Mouse (Mus musculus) CD4-positive, CD25-positive, alpha-beta regulatory T cell, adult 4 months (primary cell): ENCODE measurements around the gene Bcl2l10. TPM values are rescaled to one million over a fixed set of nuclear protein-coding genes. Genes with fewer than 3 reads are reported as not detected.
"Not testable (repeated sequence)": the region's sequence is repeated elsewhere in the genome, so short reads cannot be mapped to it uniquely, and the experiment has no call there.

Source experiments
- ATAC-seq: one replicate; pipeline ENCODE4 v1.8.0; 2017
- polyA plus RNA-seq, 2 experiments: library from polyadenylated mRNA; unstranded; fragments of 100-300 nt; shearing (Covaris generic); gene quantifications; one replicate each; pipeline ENCODE4 v1.2.1; 2017

Gene Bcl2l10
- polyA plus RNA-seq, 2 experiments from 2014 or later: 0.27 TPM; not detected in 1

- no peak for ATAC-seq
Observed at GRCm38 (mm10) chr9:75348066-75348465, 508 bp downstream of the Bcl2l10 start.

DNA sequence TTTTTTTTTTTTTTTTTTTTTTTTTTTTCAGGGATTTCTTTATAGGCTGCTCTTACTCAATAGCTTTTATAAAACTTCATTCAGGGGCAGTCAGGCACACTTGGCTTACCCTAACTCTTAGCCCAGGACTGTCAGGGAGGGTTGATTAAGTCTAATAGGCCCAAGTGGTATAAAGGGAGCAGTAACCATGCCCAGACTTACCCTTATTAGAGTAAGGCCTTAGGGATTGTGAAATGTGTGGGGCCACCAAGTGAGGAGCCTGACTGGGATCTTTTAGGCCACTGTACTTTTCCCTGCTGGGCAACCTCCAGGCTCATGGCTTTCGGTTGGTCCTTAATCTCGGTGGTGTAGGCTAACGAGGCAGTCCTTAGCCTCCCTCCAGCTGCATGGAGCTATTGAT is 1.1 kb downstream of the Bcl2l10 start:
- ATAC-seq: no peak

- no peak for ATAC-seq
Observed at GRCm38 (mm10) chr9:75353094-75353493, 5.5 kb downstream of the Bcl2l10 start.

- ATAC-seq: no peak
Observed at GRCm38 (mm10) chr9:75355783-75356182, 8.2 kb downstream of the Bcl2l10 start.

- ATAC-seq: no peak
Observed at GRCm38 (mm10) chr9:75357087-75357654, 9.6 kb downstream of the Bcl2l10 start.

- ATAC-seq: peak; percentile 90
Observed at GRCm38 (mm10) chr9:75361699-75362098, 14.1 kb downstream of the Bcl2l10 start.

- ATAC-seq: no peak
Observed at GRCm38 (mm10) chr9:75362201-75362600, 14.6 kb downstream of the Bcl2l10 start.

DNA sequence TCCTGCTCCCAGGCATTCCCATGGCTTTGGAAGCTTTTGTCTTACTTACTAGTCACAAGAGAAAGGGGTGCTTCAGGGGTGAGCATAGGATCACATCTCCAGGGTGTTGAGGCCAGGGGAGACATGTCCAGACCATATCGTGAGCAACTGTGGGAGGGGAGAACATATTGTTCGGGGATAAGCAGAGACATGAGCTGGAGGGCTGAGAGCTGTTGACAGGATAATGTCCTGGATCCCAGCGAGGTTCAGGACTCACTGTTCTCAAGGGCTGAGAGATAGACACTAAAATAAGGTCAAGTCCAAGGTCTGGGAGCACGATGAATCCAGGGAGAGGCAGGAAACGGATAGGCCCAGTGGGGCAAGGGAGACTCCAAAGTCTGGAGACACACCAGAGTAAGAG is 15.4 kb downstream of the Bcl2l10 start:
- ATAC-seq: no peak

DNA sequence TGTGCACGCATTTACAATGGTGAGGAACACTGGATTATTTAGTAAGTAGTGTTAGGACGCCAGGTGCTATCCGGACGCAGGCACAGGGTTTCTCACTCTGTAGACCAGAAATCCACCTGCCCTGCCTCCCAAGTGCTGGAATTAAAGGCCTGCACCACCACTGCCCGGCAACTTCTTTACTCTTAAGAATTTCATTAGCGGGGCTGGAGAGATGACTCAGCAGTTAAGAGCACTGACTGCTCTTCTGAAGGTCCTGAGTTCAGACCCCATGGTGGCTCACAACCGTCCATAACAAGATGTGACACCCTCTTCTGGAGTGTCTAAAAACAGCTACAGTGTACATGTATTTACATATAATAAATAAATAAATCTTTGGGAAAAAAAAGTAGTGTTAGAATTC is 16.1 kb downstream of the Bcl2l10 start:
- not testable (repeated sequence) for ATAC-seq

- no peak for ATAC-seq
Observed at GRCm38 (mm10) chr9:75365195-75365594, 17.6 kb downstream of the Bcl2l10 start.

DNA sequence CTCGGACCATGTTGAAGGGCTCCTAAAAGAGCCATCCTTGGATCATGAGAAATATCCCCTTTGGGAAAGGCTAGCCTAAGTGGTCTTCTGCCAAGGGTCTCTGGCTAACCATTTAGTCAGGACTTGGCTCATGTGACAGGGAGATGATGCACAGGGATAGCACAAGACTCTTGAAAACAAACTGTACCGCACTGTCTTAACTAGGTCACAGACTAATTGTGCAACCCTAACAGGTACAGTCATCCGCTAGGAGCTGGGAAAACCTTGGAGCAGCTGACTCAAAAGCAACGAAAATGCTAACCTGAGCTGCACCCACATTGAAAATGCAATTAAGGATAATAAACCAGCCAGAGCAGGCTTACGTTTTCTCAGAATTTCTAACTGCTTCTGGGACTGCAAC is 18.6 kb downstream of the Bcl2l10 start:
- ATAC-seq: no peak

DNA sequence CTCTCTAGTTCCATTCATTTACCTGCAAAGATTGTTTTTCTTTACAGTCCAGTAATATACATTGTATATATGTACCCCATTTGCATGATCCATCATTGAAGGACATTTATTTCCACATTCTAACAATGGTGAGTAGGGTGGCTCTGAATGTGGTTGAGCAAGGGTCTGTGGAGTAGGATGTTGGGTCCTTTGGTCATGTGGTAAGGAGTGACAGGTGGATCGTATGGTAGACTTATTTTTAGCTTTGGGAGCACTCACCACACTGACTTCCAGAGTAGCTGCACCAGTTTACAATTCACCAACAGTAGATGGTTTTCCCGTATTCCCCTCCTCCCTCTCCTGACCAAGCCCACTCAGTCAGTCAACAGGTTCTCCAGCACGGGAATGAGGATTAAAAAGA is 21.2 kb downstream of the Bcl2l10 start:
- no peak for ATAC-seq

DNA sequence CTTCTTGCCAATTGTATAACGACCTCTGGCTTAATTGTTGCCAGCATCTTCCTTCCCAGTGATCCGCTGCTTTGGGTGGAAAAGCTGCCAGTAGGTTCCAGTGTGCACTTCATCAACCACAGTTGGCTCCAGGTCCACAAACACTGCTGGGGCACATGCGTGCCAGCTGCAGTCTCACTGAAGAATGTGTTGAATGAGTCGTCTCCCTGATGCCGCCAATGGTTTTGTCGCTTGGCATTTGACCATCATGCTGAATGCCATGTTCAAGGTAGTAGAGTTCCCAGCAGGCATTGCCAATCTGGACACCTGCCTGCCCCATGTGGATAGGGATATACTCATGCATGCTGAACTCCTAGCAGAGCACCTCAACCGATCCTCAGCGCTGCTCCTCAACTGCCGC is 28.0 kb downstream of the Bcl2l10 start:
- ATAC-seq: no peak

DNA sequence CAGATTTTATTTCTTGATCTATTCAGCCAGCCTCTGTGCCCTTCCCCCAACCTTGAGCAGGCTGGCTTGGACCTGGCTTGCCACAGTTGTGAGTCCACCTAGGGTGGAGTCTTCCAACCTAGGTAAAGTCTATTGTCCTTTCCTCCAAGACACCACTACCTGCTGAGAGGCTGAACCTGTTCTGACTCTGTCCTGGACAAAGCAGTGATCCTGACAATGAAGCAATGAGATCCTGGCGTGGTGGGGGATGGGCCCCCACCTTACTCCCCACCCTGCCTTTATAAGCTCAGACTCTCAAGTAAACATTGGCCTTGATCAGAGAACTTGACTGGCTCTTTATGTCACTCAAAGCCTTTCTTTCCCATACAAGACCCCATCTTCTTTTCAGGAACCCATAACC is 28.9 kb downstream of the Bcl2l10 start:
- no peak for ATAC-seq

- ATAC-seq: no peak
Observed at GRCm38 (mm10) chr9:75378774-75379173, 31.2 kb downstream of the Bcl2l10 start.

- ATAC-seq: no peak
Observed at GRCm38 (mm10) chr9:75382825-75383224, 35.3 kb downstream of the Bcl2l10 start.

DNA sequence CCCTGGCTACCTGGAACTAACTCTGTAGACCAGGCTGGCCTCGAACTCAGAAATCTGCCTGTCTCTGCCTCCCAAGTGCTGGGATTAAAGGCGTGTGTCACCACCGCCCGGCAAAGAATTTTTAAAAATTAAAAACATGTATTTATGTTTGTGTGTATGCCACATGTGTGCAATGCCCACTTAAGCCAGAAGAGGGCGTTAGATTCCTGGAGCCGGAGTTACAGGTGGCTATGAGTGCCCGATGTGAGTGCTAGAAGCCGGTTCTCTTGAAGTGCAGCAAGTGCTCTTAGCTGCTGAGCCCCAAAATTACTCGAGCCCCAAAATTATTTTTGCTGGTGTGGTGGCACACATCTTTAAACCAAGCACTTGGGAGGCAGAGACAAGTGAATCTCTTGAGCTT is 36.2 kb downstream of the Bcl2l10 start:
- ATAC-seq: no peak

- no peak for ATAC-seq
Observed at GRCm38 (mm10) chr9:75384337-75384962, 36.9 kb downstream of the Bcl2l10 start.

DNA sequence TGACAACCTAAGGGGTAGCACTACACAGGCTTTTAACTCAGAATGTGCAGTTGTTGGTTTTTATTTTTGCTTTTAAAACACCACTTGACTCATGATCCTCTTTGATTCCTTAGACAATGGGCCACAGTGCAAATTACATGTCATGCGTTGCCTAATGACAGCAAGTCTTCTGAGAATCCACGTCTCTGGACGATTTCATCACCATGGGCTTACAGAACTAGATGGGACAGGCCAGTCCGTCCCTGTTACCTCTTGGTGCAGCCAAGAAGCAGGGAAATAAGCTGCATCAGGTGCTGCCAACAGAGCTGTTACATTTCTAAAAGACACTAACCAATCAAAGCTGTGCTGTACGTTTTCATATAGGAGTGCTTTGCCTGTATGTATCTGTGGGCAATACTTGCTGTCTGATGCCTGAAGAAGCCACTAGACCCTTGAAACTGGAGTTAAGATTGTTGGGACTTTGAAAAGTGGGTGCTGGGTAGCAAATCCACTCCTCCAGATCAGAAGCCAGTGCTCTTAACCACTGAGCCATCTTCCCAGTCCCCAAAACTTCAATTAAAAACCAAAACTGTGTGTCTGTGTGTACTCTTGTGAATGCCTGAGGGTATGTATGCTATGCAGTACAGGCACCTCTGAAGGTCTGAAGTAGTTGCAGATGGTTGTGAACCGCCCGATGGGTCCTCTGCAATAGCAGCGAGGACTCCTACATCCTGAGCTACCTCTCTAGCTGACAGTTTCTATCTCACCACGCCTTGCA is 37.8 kb downstream of the Bcl2l10 start:
- ATAC-seq: no peak

DNA sequence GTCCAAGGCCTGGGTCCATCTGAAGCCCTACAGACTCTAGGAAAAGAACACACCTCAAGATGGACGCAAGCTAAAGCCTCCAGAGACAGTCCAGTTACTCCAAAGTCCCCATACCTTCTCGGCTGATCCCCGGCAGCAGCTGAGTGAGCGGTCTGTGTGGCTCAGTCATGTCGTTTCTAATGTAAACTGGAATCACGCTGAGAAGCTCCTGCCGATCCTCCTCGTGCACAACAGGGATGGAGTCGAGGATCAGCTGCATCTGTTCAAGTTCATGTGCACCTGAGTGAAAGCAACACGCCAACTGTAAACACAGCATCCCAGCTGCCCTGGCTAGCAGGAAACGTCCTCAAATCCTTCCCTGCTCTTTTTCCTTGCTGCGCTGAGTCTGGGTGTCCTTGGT is 45.7 kb downstream of the Bcl2l10 start:
- ATAC-seq: no peak

GRCm38 (mm10) chr9:75395971-75396370 is 48.4 kb downstream of the Bcl2l10 start:
- no peak for ATAC-seq

- no peak for ATAC-seq
Observed at GRCm38 (mm10) chr9:75399069-75399468, 51.5 kb downstream of the Bcl2l10 start.

DNA sequence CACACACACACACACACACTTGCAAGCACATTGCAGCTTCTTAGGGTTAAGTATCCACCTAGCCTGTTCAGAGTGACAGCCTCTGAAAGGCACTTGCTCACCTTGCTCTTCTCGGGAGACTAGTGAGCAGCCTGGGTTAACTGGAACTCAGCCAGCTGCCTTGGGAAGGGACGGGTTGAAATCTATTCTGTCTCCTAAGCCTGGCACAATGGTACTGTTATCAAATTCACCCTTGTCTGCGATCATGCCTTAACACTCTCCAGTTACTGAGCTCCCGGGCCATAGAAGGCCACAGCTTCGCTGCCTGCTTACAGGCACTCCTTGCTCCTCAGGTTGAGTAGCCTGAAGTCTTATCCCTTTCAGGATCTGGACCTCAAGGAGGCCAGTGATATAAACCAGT is 53.1 kb downstream of the Bcl2l10 start:
- no peak for ATAC-seq
